Mouse (Mus musculus) cerebellum, adult 2 months (tissue): ENCODE data around the gene Srpr.

ENCODE experiments used
- CTCF ChIP-seq: fragments of 200-500 bp; IDR thresholded peaks from 2 replicates; pipeline ENCODE4 v1.5.1; 2011; ENCODE audit warnings: low read depth, mild to moderate bottlenecking, control low read depth, low read length, moderate library complexity, borderline replicate concordance; ENCODE audit not compliant: insufficient read depth
- POLR2A ChIP-seq: fragments of 200-500 bp; IDR thresholded peaks from 2 replicates; pipeline ENCODE4 v1.6.1; 2011; ENCODE audit warnings: low read length, control low read depth, borderline replicate concordance; ENCODE audit not compliant: insufficient read depth

DNA sequence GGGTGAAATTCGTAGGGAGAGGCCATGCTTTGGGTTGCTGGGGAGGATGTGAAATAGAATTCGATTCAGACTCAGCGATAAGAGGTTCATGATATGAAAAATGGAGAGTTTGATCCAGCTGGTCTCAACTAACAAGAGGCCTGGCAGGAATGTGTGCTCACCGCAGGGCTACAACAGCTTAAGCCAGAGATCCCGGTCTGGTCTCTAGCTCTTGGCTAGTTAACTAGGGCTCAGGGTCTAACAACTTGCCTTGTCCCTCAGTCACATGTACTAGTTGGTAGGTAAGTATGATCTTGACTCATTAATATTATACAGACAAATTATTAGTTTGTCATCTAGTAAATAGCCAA lies 82.9 kb downstream of the Srpr start:
- TF ChIP-seq POLR2A: no peak
- TF ChIP-seq CTCF: no peak
